Mouse (Mus musculus) cerebellum, adult 2 months (tissue): ENCODE measurements around the gene Cfap300. TPM values are rescaled to one million over a fixed set of nuclear protein-coding genes. Genes with fewer than 3 reads are reported as not detected.

Experiments used
- DNase-seq, 2 experiments: peaks; one replicate each; pipeline ENCODE4 v3.0.0; 2021
- H3K27ac ChIP-seq: fragments of 200-500 bp; 2 replicates; pipeline ENCODE4 v1.5.1; 2012; ENCODE audit warnings: low read length, control low read depth, inconsistent platforms; ENCODE audit not compliant: insufficient read depth
- H3K27me3 ChIP-seq: fragments of 200-500 bp; 2 replicates; pipeline ENCODE4 v1.6.1; 2012; ENCODE audit warnings: inconsistent platforms, mild to moderate bottlenecking, low read length, moderate library complexity; ENCODE audit not compliant: control insufficient read depth, insufficient read depth
- H3K4me1 ChIP-seq: fragments of 200-500 bp; 2 replicates; pipeline ENCODE4 v1.6.1; 2011; ENCODE audit warnings: low read length; ENCODE audit not compliant: control insufficient read depth, insufficient read depth
- H3K4me3 ChIP-seq: fragments of 200-500 bp; replicated peaks from 2 replicates; pipeline ENCODE3; 2011; ENCODE audit warnings: mild to moderate bottlenecking, low read depth, low read length, control low read depth; ENCODE audit not compliant: insufficient read depth
- CTCF ChIP-seq: fragments of 200-500 bp; IDR thresholded peaks from 2 replicates; pipeline ENCODE4 v1.5.1; 2011; ENCODE audit warnings: low read depth, mild to moderate bottlenecking, control low read depth, low read length, moderate library complexity, borderline replicate concordance; ENCODE audit not compliant: insufficient read depth
- POLR2A ChIP-seq: fragments of 200-500 bp; IDR thresholded peaks from 2 replicates; pipeline ENCODE4 v1.6.1; 2011; ENCODE audit warnings: low read length, control low read depth, borderline replicate concordance; ENCODE audit not compliant: insufficient read depth
- WGBS: fragments of 180-500 bp; shearing (Covaris S2); methylation state at CpG from one replicate; pipeline ENCODE4 v1.1.7; 2018; 5-methylcytosine and 5-hydroxymethylcytosine counted together
- polyA plus RNA-seq: library from polyadenylated mRNA; depleted of rRNA; stranded (reverse); fragments of >200 nt; gene quantifications from 2 replicates; pipeline ENCODE4 v1.2.3, GENCODE M21; 2012

The Cfap300 gene
- polyA plus RNA-seq, 1 experiment = 4.9 TPM

DNA sequence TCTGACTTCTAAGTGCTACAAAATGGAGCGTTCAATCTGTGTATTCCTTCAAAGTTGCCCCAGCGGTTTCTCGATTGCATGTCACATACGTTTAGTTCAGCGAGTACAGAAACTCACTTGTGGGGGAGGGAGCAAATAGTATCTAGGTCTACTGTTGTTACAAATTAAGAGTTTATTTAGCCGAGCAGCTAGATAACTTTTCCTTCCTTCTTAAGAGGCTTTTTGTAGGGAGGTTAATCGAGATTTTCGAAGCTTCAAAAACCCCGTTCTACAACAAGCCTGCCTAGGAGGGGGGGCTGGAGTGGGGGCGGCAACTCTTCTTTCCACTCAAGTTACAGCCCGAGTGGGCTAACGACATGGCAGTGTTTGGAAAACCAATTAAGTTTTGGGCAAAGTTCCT is 39.8 kb downstream of the Cfap300 start:
- no peak overlapping the region for H3K27ac ChIP-seq
- no peaks in the 10 kb centered on the region; the same call in 1 of the 2 replicates for H3K27me3 ChIP-seq
- DNase-seq = no peak
- no peaks in the 10 kb centered on the region for H3K4me1 ChIP-seq
- H3K4me3 ChIP-seq = peak overlapping the region; percentile 60
- TF ChIP-seq POLR2A (no peak), CTCF (no peak)
- WGBS = 29% methylated on average over 12 of the region's 12 CpGs

DNA sequence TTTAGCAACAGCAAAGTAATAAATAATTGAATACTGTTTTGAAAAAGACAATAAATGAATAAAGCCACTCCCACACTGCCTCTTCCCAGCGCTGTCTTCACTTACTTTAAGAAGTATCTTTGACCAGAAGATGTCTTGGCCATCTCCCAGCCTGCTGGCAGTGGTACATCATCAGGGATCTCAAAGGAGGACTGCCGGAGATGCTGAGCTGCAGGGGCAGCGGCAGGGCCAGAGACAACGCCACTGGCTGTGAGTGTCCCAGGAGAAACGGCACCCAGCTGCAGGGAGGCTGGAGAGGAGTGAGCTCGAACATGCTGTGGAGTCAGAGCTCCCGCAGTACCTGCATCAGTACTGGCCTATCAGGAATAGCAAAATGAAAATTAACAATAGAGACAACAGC is 41.3 kb downstream of the Cfap300 start:
- Histone ChIP-seq H3K27me3 (no peaks in the 10 kb centered on the region; the same call in 1 of the 2 replicates), H3K27ac (no peak overlapping the region), H3K4me3 (no peak overlapping the region), H3K4me1 (no peaks in the 10 kb centered on the region)
- TF ChIP-seq CTCF (no peak), POLR2A (no peak)
- 28% methylated on average over 7 of the region's 7 CpGs for WGBS
- peak in 1 of 2 experiments; percentile 9 for DNase-seq

DNA sequence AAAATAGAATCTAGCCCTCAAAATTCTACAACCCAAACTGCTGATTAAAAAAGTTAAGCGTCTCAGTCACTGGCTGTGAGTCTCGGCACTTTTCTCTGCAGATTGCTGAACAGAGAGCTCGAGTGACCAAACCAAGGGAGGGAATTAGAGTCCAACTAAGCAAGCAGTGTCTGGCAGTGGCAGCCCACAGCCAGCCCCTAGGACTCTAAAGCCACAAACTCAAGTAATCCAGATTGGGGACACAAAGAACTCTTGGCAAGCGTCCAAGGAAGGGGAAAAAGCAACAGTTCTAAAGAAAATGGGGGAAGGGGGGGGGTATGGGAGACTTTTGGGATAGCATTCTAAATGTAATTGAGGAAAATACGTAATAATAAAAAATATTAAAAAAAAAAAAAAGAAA is 48.3 kb downstream of the Cfap300 start:
- H3K4me3 ChIP-seq = no peak overlapping the region
- TF ChIP-seq POLR2A (no peak), CTCF (no peak)
- H3K4me1 ChIP-seq = no peaks in the 10 kb centered on the region
- no peak for DNase-seq
- no peaks in the 10 kb centered on the region for H3K27me3 ChIP-seq
- H3K27ac ChIP-seq = no peak overlapping the region
- 55% methylated on average over 5 of the region's 5 CpGs for WGBS

DNA sequence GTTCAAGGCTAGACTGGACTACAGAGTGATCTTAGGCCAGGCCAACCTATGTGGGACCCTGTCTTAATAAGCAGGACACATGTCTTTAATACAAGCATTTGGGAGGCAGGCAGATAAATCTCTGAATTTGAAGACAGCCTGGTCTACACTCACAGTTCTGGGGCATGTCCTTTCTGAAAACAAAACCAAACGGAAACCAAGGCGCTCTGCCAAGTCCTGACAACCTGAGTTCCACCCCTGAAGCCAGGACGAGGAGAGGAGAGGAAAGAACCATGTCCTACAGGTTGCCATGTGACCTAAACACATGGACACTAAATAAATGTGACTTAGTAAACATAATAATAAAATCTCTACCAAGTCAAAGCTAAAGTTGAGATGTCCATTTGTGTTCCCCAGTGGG is 50.0 kb downstream of the Cfap300 start:
- DNase-seq = no peak
- TF ChIP-seq POLR2A = no peak
- no peak for TF ChIP-seq CTCF
- Histone ChIP-seq H3K27ac (no peak overlapping the region), H3K4me1 (no peaks in the 10 kb centered on the region), H3K4me3 (no peak overlapping the region), H3K27me3 (no peaks in the 10 kb centered on the region)
- 50% methylated on average over 3 of the region's 3 CpGs for WGBS

DNA sequence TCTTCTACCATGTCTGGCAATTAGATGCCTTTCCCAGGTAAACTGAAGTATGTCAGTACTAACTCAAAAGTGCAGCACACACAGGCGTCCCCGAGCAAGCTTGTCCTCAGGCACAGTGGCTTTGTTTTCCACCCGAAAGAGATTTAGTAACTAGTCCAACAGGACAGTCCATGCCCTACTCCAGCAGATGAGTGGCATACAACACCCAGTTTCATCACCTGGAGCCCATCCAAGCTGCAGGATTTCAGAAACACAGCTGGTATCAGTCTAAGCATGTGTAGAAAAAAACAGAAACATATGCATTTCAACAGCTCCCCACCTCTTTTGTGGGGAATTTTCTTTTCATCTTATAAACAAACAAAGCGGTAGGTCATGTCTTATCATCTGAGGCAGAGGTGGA is 51.7 kb downstream of the Cfap300 start:
- 68% methylated on average over 4 of the region's 4 CpGs for WGBS
- no peak overlapping the region for H3K27ac ChIP-seq
- TF ChIP-seq CTCF = no peak
- TF ChIP-seq POLR2A = no peak

DNA sequence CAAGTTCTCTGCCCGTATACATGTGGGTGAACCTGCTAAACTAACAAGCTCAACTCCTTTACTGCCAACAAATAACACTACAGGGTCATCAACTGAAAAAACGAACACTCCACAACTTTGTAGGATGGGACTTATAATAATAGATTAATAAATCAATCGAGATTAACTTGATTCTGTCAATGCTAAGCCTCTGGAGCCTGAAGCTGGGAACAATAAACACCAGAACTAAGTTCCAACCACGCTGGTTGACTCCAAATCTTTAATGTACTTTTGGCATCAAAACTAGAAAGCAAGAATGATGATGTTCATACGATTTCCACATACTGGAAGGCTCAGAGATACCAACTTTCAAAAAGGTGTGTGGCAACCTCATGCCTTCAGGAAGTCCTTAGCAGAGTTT is 55.5 kb downstream of the Cfap300 start:
- no peaks in the 10 kb centered on the region for H3K27me3 ChIP-seq
- no peak for DNase-seq
- H3K4me1 ChIP-seq = no peaks in the 10 kb centered on the region
- no peak overlapping the region for H3K4me3 ChIP-seq
- no peak for TF ChIP-seq CTCF
- no peak for TF ChIP-seq POLR2A
- no peak overlapping the region for H3K27ac ChIP-seq
- 79% methylated on average over 5 of the region's 5 CpGs for WGBS

More for the DNA sequence above, 51.7 kb downstream of the Cfap300 start:
- no peaks in the 10 kb centered on the region for H3K27me3 ChIP-seq
- DNase-seq = no peak
- H3K4me3 ChIP-seq = no peak overlapping the region
- no peaks in the 10 kb centered on the region for H3K4me1 ChIP-seq

DNA sequence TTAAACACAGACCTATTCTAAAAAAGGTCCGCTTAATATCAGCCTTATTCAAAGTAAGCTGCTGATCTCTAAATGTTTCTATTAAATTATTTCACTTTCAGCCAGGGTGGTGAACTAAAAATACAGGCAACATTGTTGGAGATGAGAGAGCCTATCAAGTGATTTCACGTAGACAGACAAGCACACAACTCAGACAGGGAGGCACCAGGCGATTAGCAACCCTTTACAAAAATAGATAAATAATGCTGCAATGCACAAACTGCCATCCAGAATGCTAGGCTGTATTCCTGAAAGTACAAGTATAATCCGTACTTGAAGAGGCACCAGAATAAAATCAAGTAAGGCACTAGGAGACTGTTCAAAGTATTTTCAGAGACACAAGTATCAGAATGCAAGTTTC is 58.3 kb downstream of the Cfap300 start:
- H3K27ac ChIP-seq = no peak overlapping the region
- DNase-seq = no peak
- 77% methylated on average over 4 of the region's 4 CpGs for WGBS
- H3K4me1 ChIP-seq = no peaks in the 10 kb centered on the region
- H3K4me3 ChIP-seq = no peak overlapping the region
- TF ChIP-seq POLR2A = no peak
- TF ChIP-seq CTCF = no peak
- no peaks in the 10 kb centered on the region for H3K27me3 ChIP-seq

DNA sequence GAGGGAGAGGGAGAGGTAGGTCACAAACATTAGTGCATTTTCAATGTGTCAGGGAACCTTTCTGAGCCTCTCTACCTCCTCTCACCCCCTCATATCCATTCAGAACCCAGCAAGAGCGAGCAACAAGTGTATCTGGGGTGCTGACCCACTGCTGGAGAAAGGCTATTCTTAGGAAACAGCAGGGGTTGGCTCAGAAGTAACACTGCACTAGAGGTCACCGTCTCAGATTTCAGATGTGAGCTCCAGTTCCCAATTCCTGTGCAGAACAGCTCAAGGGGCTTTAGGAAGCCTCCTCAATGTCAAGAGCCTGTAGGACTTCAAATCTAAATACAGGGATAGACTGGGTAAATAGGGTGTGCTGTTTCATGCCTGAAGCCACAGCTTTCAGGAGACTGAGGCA is 59.0 kb downstream of the Cfap300 start:
- Histone ChIP-seq H3K27ac (no peak overlapping the region), H3K27me3 (no peaks in the 10 kb centered on the region), H3K4me3 (no peak overlapping the region), H3K4me1 (no peaks in the 10 kb centered on the region)
- TF ChIP-seq POLR2A = no peak
- TF ChIP-seq CTCF = no peak
- WGBS = 29% methylated on average over 2 of the region's 2 CpGs
- DNase-seq = no peak
